Mouse (Mus musculus) stomach, postnatal 0 days (tissue): ENCODE data around the gene Dand5.
"Not testable (repeated sequence)": the region's sequence is repeated elsewhere in the genome, so short reads cannot be mapped to it uniquely, and the experiment has no call there.

ENCODE experiments used
- CTCF ChIP-seq: IDR thresholded peaks from 2 replicates; pipeline ENCODE4 v1.5.1; 2016; ENCODE audit warnings: antibody characterized with exemption, low read depth, mild to moderate bottlenecking, moderate library complexity
- EP300 ChIP-seq: optimal IDR thresholded peaks from 2 replicates; pipeline ENCODE3; 2016; ENCODE audit warnings: antibody characterized with exemption

DNA sequence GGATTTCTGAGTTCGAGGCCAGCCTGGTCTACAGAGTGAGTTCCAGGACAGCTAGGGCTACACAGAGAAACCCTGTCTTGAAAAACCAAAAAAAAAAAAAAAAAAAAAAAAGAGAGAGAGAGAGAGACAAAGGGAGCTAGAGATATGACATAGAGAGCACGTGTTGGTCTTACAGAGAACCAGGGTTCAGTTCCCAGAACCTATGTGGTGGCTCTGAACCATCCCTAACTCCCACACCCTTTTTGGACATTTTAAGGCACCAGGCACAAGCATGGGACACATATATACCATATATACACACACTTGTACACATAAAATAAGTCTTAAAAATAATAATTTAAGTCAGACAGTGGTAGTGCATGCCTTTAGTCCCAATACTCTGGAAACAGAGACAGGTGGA lies 3.9 kb upstream of the Dand5 start:
- TF ChIP-seq EP300, CTCF: not testable (repeated sequence)
